12 mouse cellular contexts compared by ENCODE assay signal in genomic region chr3:19978474-19978873, GRCm38 (mm10). TPM values are rescaled to one million over a fixed set of nuclear protein-coding genes. Genes with fewer than 3 reads are reported as not detected.
A peak's percentile ranks its signal among the peaks of the same experiment; 100 is the strongest.
DNase-seq lines count a peak whose midpoint lies in the region; ATAC-seq and TF ChIP-seq lines count a peak whose summit lies in the region.
"Had no signal": no experiment of that assay in that cellular context is flagged by ENCODE, and none has a peak within 500 bp of the region (broad histone marks: within the 10 kb centered on the region; RNA-seq: fewer than 3 reads in every experiment).

No protein-coding gene starts in this region.

- DNase-seq in heart, adult 2 months, result peak in 1 of 2 experiments; percentile 49
- DNase-seq in adrenal gland, adult 8-10 months, result peak; percentile 12
- DNase-seq in embryonic facial prominence, embryonic 10.5 days (ENCODE audit: low spot score), result peak; percentile 28
- peak; percentile 75 for DNase-seq in kidney, postnatal 14 days
- no peak for DNase-seq in stomach, postnatal 0 days (ENCODE audit: low spot score)
- DNase-seq in forebrain, embryonic 11.5 days (ENCODE audit: low spot score), result no peak
- no peak for DNase-seq in urinary bladder, postnatal 25 days (ENCODE audit: low spot score)
- DNase-seq: spleen, adult 18-20 months had no signal

- peaks cover 9% of the 10 kb centered on the region for H3K36me3 ChIP-seq in heart, adult 2 months (ENCODE audit: control insufficient read depth, insufficient read depth, low read length)
- H3K36me3 ChIP-seq in heart, embryonic 12.5 days, result no peaks in the 10 kb centered on the region
- no peaks in the 10 kb centered on the region for H3K36me3 ChIP-seq in embryonic facial prominence, embryonic 10.5 days (replicated peaks)
- H3K36me3 ChIP-seq in stomach, postnatal 0 days (ENCODE audit: control insufficient read depth, insufficient read depth, low read length), result no peaks in the 10 kb centered on the region
- no peaks in the 10 kb centered on the region for H3K36me3 ChIP-seq in forebrain, embryonic 11.5 days (ENCODE audit: control insufficient read depth, insufficient read depth, low read length)
- H3K36me3 ChIP-seq: hindbrain, embryonic 13.5 days; neural tube, embryonic 13.5 days had no signal

- no peaks in the 10 kb centered on the region for H3K9me3 ChIP-seq in heart, embryonic 12.5 days (replicated peaks)
- H3K9me3 ChIP-seq in embryonic facial prominence, embryonic 10.5 days, result no peaks in the 10 kb centered on the region
- no peaks in the 10 kb centered on the region for H3K9me3 ChIP-seq in stomach, postnatal 0 days (ENCODE audit: control insufficient read depth, low read length)
- no peaks in the 10 kb centered on the region for H3K9me3 ChIP-seq in forebrain, embryonic 11.5 days (ENCODE audit: control insufficient read depth, low read length)
- H3K9me3 ChIP-seq: hindbrain, embryonic 13.5 days; neural tube, embryonic 13.5 days had no signal

- intact Hi-C loops in heart, adult 2 months (cut with DNase I), result no loop called here

- H3K27me3 ChIP-seq in heart, adult 2 months (ENCODE audit: control insufficient read depth, insufficient read depth, low read length), result no peaks in the 10 kb centered on the region
- no peaks in the 10 kb centered on the region for H3K27me3 ChIP-seq in heart, embryonic 12.5 days (replicated peaks)
- H3K27me3 ChIP-seq in embryonic facial prominence, embryonic 10.5 days (replicated peaks; ENCODE audit: low read depth, poor library complexity, severe bottlenecking), result no peaks in the 10 kb centered on the region
- H3K27me3 ChIP-seq in stomach, postnatal 0 days (ENCODE audit: control insufficient read depth, insufficient read depth, low read length), result no peaks in the 10 kb centered on the region
- no peaks in the 10 kb centered on the region for H3K27me3 ChIP-seq in forebrain, embryonic 11.5 days (ENCODE audit: control insufficient read depth, insufficient read depth, low read length)
- H3K27me3 ChIP-seq: hindbrain, embryonic 13.5 days; neural tube, embryonic 13.5 days had no signal

- H3K4me2 ChIP-seq in heart, embryonic 12.5 days, result no peak overlapping the region
- no peak overlapping the region for H3K4me2 ChIP-seq in stomach, postnatal 0 days (replicated peaks; ENCODE audit: low read depth)
- H3K4me2 ChIP-seq in forebrain, embryonic 11.5 days (ENCODE audit: low read depth, low read length, severe bottlenecking), result no peak overlapping the region
- H3K4me2 ChIP-seq: hindbrain, embryonic 13.5 days; neural tube, embryonic 13.5 days had no signal

- 0 out of 2 replicates have a peak, but pooled peaks have one; percentile 17 for TF ChIP-seq POLR2A in heart, adult 2 months (IDR thresholded peaks at IDR 0.05; ENCODE audit: insufficient read depth, low read depth, low read length)

- peak; percentile 81 for TF ChIP-seq EP300 in heart, adult 2 months (IDR thresholded peaks at IDR 0.05; ENCODE audit: insufficient read depth, low read depth, low read length)
- no peak for TF ChIP-seq EP300 in stomach, postnatal 0 days (optimal IDR thresholded peaks at IDR 0.05)

- H3K79me2 ChIP-seq in heart, adult 2 months (replicated peaks; ENCODE audit: control insufficient read depth, insufficient read depth, low read length), result no peaks in the 10 kb centered on the region

- H3K4me3 ChIP-seq in heart, adult 2 months, result no peak overlapping the region
- H3K4me3 ChIP-seq in heart, embryonic 12.5 days, result no peak overlapping the region
- no peak overlapping the region for H3K4me3 ChIP-seq in embryonic facial prominence, embryonic 10.5 days
- no peak overlapping the region for H3K4me3 ChIP-seq in stomach, postnatal 0 days (ENCODE audit: low read depth, low read length)
- no peak overlapping the region for H3K4me3 ChIP-seq in forebrain, embryonic 11.5 days (ENCODE audit: low read depth, low read length)
- H3K4me3 ChIP-seq: hindbrain, embryonic 13.5 days; left cerebral cortex, adult 2 months; neural tube, embryonic 13.5 days had no signal

- peak overlapping the region; percentile 55 for H3K27ac ChIP-seq in heart, adult 2 months
- no peak overlapping the region for H3K27ac ChIP-seq in heart, embryonic 12.5 days (ENCODE audit: poor library complexity, severe bottlenecking)
- peak overlapping the region; percentile 20; the same call in 1 of the 2 replicates for H3K27ac ChIP-seq in embryonic facial prominence, embryonic 10.5 days (replicated peaks)
- H3K27ac ChIP-seq in stomach, postnatal 0 days (replicated peaks), result no peak overlapping the region
- H3K27ac ChIP-seq in forebrain, embryonic 11.5 days (ENCODE audit: low read depth, low read length), result no peak overlapping the region
- H3K27ac ChIP-seq: hindbrain, embryonic 13.5 days; left cerebral cortex, adult 2 months; neural tube, embryonic 13.5 days had no signal

- ATAC-seq in heart, embryonic 12.5 days (ENCODE audit: insufficient number of reproducible peaks, low FRiP score), result no peak
- ATAC-seq in stomach, postnatal 0 days (ENCODE audit: low FRiP score, low TSS enrichment), result no peak
- no peak for ATAC-seq in forebrain, embryonic 11.5 days (replicated peaks; ENCODE audit: low FRiP score)

- H3K9ac ChIP-seq in heart, adult 2 months (ENCODE audit: low read depth, low read length), result no peak overlapping the region
- H3K9ac ChIP-seq in heart, embryonic 12.5 days, result no peak overlapping the region
- H3K9ac ChIP-seq in stomach, postnatal 0 days (ENCODE audit: low read length), result no peak overlapping the region
- H3K9ac ChIP-seq in forebrain, embryonic 11.5 days (ENCODE audit: low read length), result no peak overlapping the region
- H3K9ac ChIP-seq: hindbrain, embryonic 13.5 days; neural tube, embryonic 13.5 days had no signal

- 30% methylated on average over 4 of the region's 4 CpGs for WGBS in heart, adult 2 months
- WGBS in heart, embryonic 12.5 days, result 47% methylated on average over 4 of the region's 4 CpGs
- 29% methylated on average over 4 of the region's 4 CpGs for WGBS in embryonic facial prominence, embryonic 10.5 days
- 34% methylated on average over 4 of the region's 4 CpGs for WGBS in stomach, postnatal 0 days
- 66% methylated on average over 4 of the region's 4 CpGs for WGBS in forebrain, embryonic 11.5 days

- no peak for TF ChIP-seq CTCF in heart, adult 2 months (IDR thresholded peaks at IDR 0.05)
- no peak for TF ChIP-seq CTCF in stomach, postnatal 0 days (IDR thresholded peaks at IDR 0.05; ENCODE audit: low read depth)

- peaks cover 3% of the 10 kb centered on the region for H3K4me1 ChIP-seq in heart, adult 2 months (ENCODE audit: control insufficient read depth, insufficient read depth, low read length)
- H3K4me1 ChIP-seq in heart, embryonic 12.5 days (replicated peaks), result no peaks in the 10 kb centered on the region
- peaks cover 7% of the 10 kb centered on the region for H3K4me1 ChIP-seq in embryonic facial prominence, embryonic 10.5 days
- no peaks in the 10 kb centered on the region for H3K4me1 ChIP-seq in stomach, postnatal 0 days (replicated peaks; ENCODE audit: control insufficient read depth, insufficient read depth)
- no peaks in the 10 kb centered on the region for H3K4me1 ChIP-seq in forebrain, embryonic 11.5 days (replicated peaks; ENCODE audit: control insufficient read depth, insufficient read depth, low read length)
- H3K4me1 ChIP-seq: hindbrain, embryonic 13.5 days; neural tube, embryonic 13.5 days had no signal

RNA-seq across cellular contexts. Expression of gene Cp, which starts 21.6 kb away (rescaled TPM):
- total RNA-seq in heart, adult 2 months (2021), result 10 to 100 TPM; 40.7 to 49.1 TPM
- 15.4 and 33.6 TPM in 2 replicates for polyA plus RNA-seq in heart, adult 2 months (2012; rRNA removed)
- polyA plus RNA-seq in heart, embryonic 12.5 days (2016; fragmentation: Nextera tagmentation; extraction: Ambion mirVana), result 0.41 and 0.58 TPM in 2 replicates
- 10 to 100 TPM; 46.2 to 84.5 (median 51.1) TPM for total RNA-seq in adrenal gland, adult 8-10 months (2022)
- polyA plus RNA-seq in embryonic facial prominence, embryonic 10.5 days (2016; fragmentation: Nextera tagmentation; extraction: Ambion mirVana), result 3.8 and 4.2 TPM in 2 replicates
- 1.4 and 2.1 TPM in 2 replicates for polyA plus RNA-seq in stomach, postnatal 0 days (2015; fragmentation: Nextera tagmentation; extraction: Ambion mirVana)
- 4.2 and 4.7 TPM in 2 replicates for polyA plus RNA-seq in forebrain, embryonic 11.5 days (2014; fragmentation: Nextera tagmentation; extraction: Ambion mirVana)

RNA-seq across cellular contexts. Expression of gene Hps3, which starts 56.6 kb away (rescaled TPM):
- 1 to 10 TPM; 7.1 to 8.3 TPM for total RNA-seq in heart, adult 2 months (2021)
- polyA plus RNA-seq in heart, adult 2 months (2012; rRNA removed), result 5.9 and 7.7 TPM in 2 replicates
- 11.4 and 12.6 TPM in 2 replicates for polyA plus RNA-seq in heart, embryonic 12.5 days (2016; fragmentation: Nextera tagmentation; extraction: Ambion mirVana)
- 10 to 100 TPM; 16.2 to 24.2 (median 19.1) TPM for total RNA-seq in adrenal gland, adult 8-10 months (2022)
- polyA plus RNA-seq in embryonic facial prominence, embryonic 10.5 days (2016; fragmentation: Nextera tagmentation; extraction: Ambion mirVana), result 9.0 and 10.5 TPM in 2 replicates
- 5.1 and 5.8 TPM in 2 replicates for polyA plus RNA-seq in stomach, postnatal 0 days (2015; fragmentation: Nextera tagmentation; extraction: Ambion mirVana)
- 11.8 and 13.7 TPM in 2 replicates for polyA plus RNA-seq in forebrain, embryonic 11.5 days (2014; fragmentation: Nextera tagmentation; extraction: Ambion mirVana)

Comparison
In these comparisons a context has a peak if more than half of its experiments do, and no peak if none do; other contexts are left out.
1. H3K27ac ChIP-seq: peak in heart, adult 2 months (single experiment) and embryonic facial prominence, embryonic 10.5 days (single experiment); none in heart, embryonic 12.5 days (single experiment), stomach, postnatal 0 days (single experiment) and forebrain, embryonic 11.5 days (single experiment).
2. DNase-seq: peak in adrenal gland, adult 8-10 months (single experiment), embryonic facial prominence, embryonic 10.5 days (single experiment) and kidney, postnatal 14 days (single experiment); none in stomach, postnatal 0 days (single experiment), forebrain, embryonic 11.5 days (single experiment) and urinary bladder, postnatal 25 days (single experiment).